Mouse (Mus musculus) erythroblast, embryonic 14.5 days (primary cell): ENCODE data around the gene Brinp2.

Source experiments
- GATA1 ChIP-seq: IDR thresholded peaks from 2 replicates; pipeline ENCODE4 v1.6.1; 2012; ENCODE audit warnings: low read length, inconsistent platforms, mixed read lengths
- TAL1 ChIP-seq: IDR thresholded peaks from 3 replicates; pipeline ENCODE4 v1.6.1; 2012; ENCODE audit warnings: low read length, inconsistent platforms, mixed read lengths

- TF ChIP-seq GATA1 (no peak), TAL1 (no peak)
These were observed 114.1 kb downstream of the Brinp2 start for GRCm38 (mm10) chr1:158241848-158242556.
